Mouse (Mus musculus) midbrain, embryonic 13.5 days (tissue): ENCODE results near the gene Upk3b. TPM values are rescaled to one million over a fixed set of nuclear protein-coding genes. Genes with fewer than 3 reads are reported as not detected.

ENCODE experiments used
- ATAC-seq: fragments of 200-750 bp; cut with Nextera tagmentation; 2 replicates; pipeline ENCODE4 v1.8.0; 2017; ENCODE audit warnings: mild to moderate bottlenecking, moderate TSS enrichment, moderate library complexity
- H3K27ac ChIP-seq: fragments of 300-500 bp; sonication (generic); 2 replicates; pipeline ENCODE4 v1.5.1; 2015; ENCODE audit warnings: inconsistent platforms, mild to moderate bottlenecking, moderate library complexity
- H3K27me3 ChIP-seq: fragments of 300-500 bp; sonication (generic); 2 replicates; pipeline ENCODE4 v1.6.1; 2015; ENCODE audit warnings: mild to moderate bottlenecking, inconsistent platforms
- H3K36me3 ChIP-seq: fragments of 300-500 bp; sonication (generic); 2 replicates; pipeline ENCODE4 v1.6.1; 2015; ENCODE audit warnings: mild to moderate bottlenecking, inconsistent platforms
- H3K4me1 ChIP-seq: fragments of 300-500 bp; sonication (generic); replicated peaks from 2 replicates; pipeline ENCODE4 v1.6.1; 2015; ENCODE audit warnings: inconsistent platforms
- H3K4me2 ChIP-seq: fragments of 300-500 bp; sonication (generic); replicated peaks from 2 replicates; pipeline ENCODE4 v1.6.1; 2015; ENCODE audit warnings: moderate library complexity, mild to moderate bottlenecking, inconsistent platforms
- H3K4me3 ChIP-seq: fragments of 300-500 bp; sonication (generic); replicated peaks from 2 replicates; pipeline ENCODE4 v1.5.1; 2015; ENCODE audit warnings: mild to moderate bottlenecking, inconsistent platforms
- H3K9ac ChIP-seq: fragments of 300-500 bp; sonication (generic); replicated peaks from 2 replicates; pipeline ENCODE4 v1.6.1; 2015; ENCODE audit warnings: mild to moderate bottlenecking, inconsistent platforms
- H3K9me3 ChIP-seq: fragments of 300-500 bp; sonication (generic); 2 replicates; pipeline ENCODE4 v1.6.1; 2016; ENCODE audit warnings: mild to moderate bottlenecking, inconsistent platforms
- WGBS: fragments of 180-500 bp; shearing (Covaris S2); methylation state at CpG from one replicate; pipeline ENCODE4 v1.1.7; 2015; 5-methylcytosine and 5-hydroxymethylcytosine counted together
- polyA plus RNA-seq: library from polyadenylated mRNA; unstranded; fragments of >200 nt; fragmentation: Nextera tagmentation; extraction: Ambion mirVana; gene quantifications from 2 replicates; pipeline ENCODE4 v1.2.1, GENCODE M21; 2015

Gene Upk3b
- 0.05 TPM in 1 of 2 replicates, not detected in the other for polyA plus RNA-seq

- WGBS, result 83% methylated on average over 17 of the region's 17 CpGs
- Histone ChIP-seq H3K4me1 (no peaks in the 10 kb centered on the region), H3K9me3 (no peaks in the 10 kb centered on the region), H3K36me3 (no peaks in the 10 kb centered on the region), H3K27ac (no peak within 1 kb of the TSS), H3K4me3 (no peak within 1 kb of the TSS), H3K9ac (no peak within 1 kb of the TSS), H3K4me2 (no peak within 1 kb of the TSS), H3K27me3 (no peaks in the 10 kb centered on the region)
- no peak for ATAC-seq
Measured at GRCm38 (mm10) chr5:136038258-136039214, at the start of gene Upk3b. Upk3b (plus strand) TSS chr5:136038496.

GRCm38 (mm10) chr5:135990601-135991000 lies 47.7 kb upstream of the Upk3b start:
- ATAC-seq, result no peak
- Histone ChIP-seq H3K4me3 (no peak overlapping the region), H3K4me2 (no peak overlapping the region), H3K9ac (no peak overlapping the region), H3K9me3 (no peaks in the 10 kb centered on the region), H3K36me3 (no peaks in the 10 kb centered on the region), H3K27me3 (no peaks in the 10 kb centered on the region), H3K27ac (no peak overlapping the region), H3K4me1 (peaks cover 4% of the 10 kb centered on the region)
- WGBS, result 70% methylated on average over 5 of the region's 5 CpGs

GRCm38 (mm10) chr5:135993381-135993965 lies 44.8 kb upstream of the Upk3b start:
- Histone ChIP-seq H3K9me3 (no peaks in the 10 kb centered on the region), H3K4me1 (peaks cover 16% of the 10 kb centered on the region), H3K27me3 (no peaks in the 10 kb centered on the region), H3K27ac (no peak overlapping the region), H3K36me3 (peaks cover 22% of the 10 kb centered on the region), H3K4me3 (no peak overlapping the region), H3K9ac (no peak overlapping the region), H3K4me2 (no peak overlapping the region)
- no peak for ATAC-seq
- 59% methylated on average over 5 of the region's 5 CpGs for WGBS

- H3K9me3 ChIP-seq, result no peaks in the 10 kb centered on the region
- H3K4me3 ChIP-seq, result peak overlapping the region; percentile 84; the same call in 1 of the 2 replicates
- ATAC-seq, result peak; percentile 59
- no peak overlapping the region for H3K4me2 ChIP-seq
- H3K27ac ChIP-seq, result no peak overlapping the region
- H3K27me3 ChIP-seq, result no peaks in the 10 kb centered on the region
- 70% methylated on average over 8 of the region's 8 CpGs for WGBS
- no peak overlapping the region for H3K9ac ChIP-seq
- H3K4me1 ChIP-seq, result peaks cover 16% of the 10 kb centered on the region
- peaks cover 30% of the 10 kb centered on the region for H3K36me3 ChIP-seq
Measured at GRCm38 (mm10) chr5:135994335-135994724, 44.0 kb upstream of the Upk3b start.

GRCm38 (mm10) chr5:135994725-135995687 lies 43.3 kb upstream of the Upk3b start, which contains the start of gene Dtx2:
Dtx2 (plus strand) TSS chr5:135994800.
- H3K9ac ChIP-seq, result peak within 1 kb of the TSS; percentile 93
- H3K9me3 ChIP-seq, result no peaks in the 10 kb centered on the region
- H3K4me2 ChIP-seq, result peak within 1 kb of the TSS; percentile 79
- H3K27me3 ChIP-seq, result no peaks in the 10 kb centered on the region
- peak within 1 kb of the TSS; percentile 84 for H3K4me3 ChIP-seq
- H3K36me3 ChIP-seq, result peaks cover 37% of the 10 kb centered on the region
- H3K4me1 ChIP-seq, result peaks cover 16% of the 10 kb centered on the region
- 1% methylated on average over 47 of the region's 47 CpGs for WGBS
- ATAC-seq, result peak; percentile 95
- H3K27ac ChIP-seq, result peak within 1 kb of the TSS; percentile 85

GRCm38 (mm10) chr5:135996162-135996561 lies 42.1 kb upstream of the Upk3b start:
- Histone ChIP-seq H3K27ac (no peak overlapping the region), H3K27me3 (no peaks in the 10 kb centered on the region), H3K9ac (no peak overlapping the region; the same call in 1 of the 2 replicates), H3K4me2 (no peak overlapping the region), H3K4me3 (peak overlapping the region; percentile 84; the same call in 1 of the 2 replicates), H3K9me3 (no peaks in the 10 kb centered on the region), H3K4me1 (peaks cover 16% of the 10 kb centered on the region), H3K36me3 (peaks cover 39% of the 10 kb centered on the region)
- 91% methylated on average over 8 of the region's 8 CpGs for WGBS
- no peak for ATAC-seq

- Histone ChIP-seq H3K4me3 (no peak overlapping the region), H3K4me1 (peaks cover 14% of the 10 kb centered on the region), H3K9me3 (no peaks in the 10 kb centered on the region), H3K36me3 (peaks cover 52% of the 10 kb centered on the region), H3K4me2 (no peak overlapping the region), H3K27ac (no peak overlapping the region), H3K9ac (no peak overlapping the region), H3K27me3 (no peaks in the 10 kb centered on the region)
- WGBS, result 96% methylated on average over 6 of the region's 6 CpGs
- no peak for ATAC-seq
Measured at GRCm38 (mm10) chr5:136001222-136001621, 37.1 kb upstream of the Upk3b start.

- Histone ChIP-seq H3K36me3 (peaks cover 42% of the 10 kb centered on the region), H3K4me1 (0 out of 2 replicates have a peak, but pooled peaks cover 9% of the 10 kb centered on the region), H3K4me2 (no peak overlapping the region), H3K27ac (no peak overlapping the region), H3K9ac (0 out of 2 replicates have a peak overlapping the region, but pooled peaks have one; percentile 5), H3K27me3 (no peaks in the 10 kb centered on the region), H3K9me3 (no peaks in the 10 kb centered on the region), H3K4me3 (no peak overlapping the region)
- WGBS, result 89% methylated on average over 2 of the region's 2 CpGs
- no peak for ATAC-seq
Measured at GRCm38 (mm10) chr5:136002325-136002724, 36.0 kb upstream of the Upk3b start.

GRCm38 (mm10) chr5:136002751-136003151 lies 35.5 kb upstream of the Upk3b start:
- Histone ChIP-seq H3K27ac (no peak overlapping the region), H3K4me3 (no peak overlapping the region), H3K9me3 (no peaks in the 10 kb centered on the region), H3K4me2 (no peak overlapping the region), H3K9ac (0 out of 2 replicates have a peak overlapping the region, but pooled peaks have one; percentile 5), H3K36me3 (peaks cover 38% of the 10 kb centered on the region), H3K4me1 (0 out of 2 replicates have a peak, but pooled peaks cover 9% of the 10 kb centered on the region), H3K27me3 (no peaks in the 10 kb centered on the region)
- ATAC-seq, result no peak
- WGBS, result 26% methylated on average over 3 of the region's 3 CpGs

GRCm38 (mm10) chr5:136004537-136004936 lies 33.8 kb upstream of the Upk3b start:
- H3K27me3 ChIP-seq, result no peaks in the 10 kb centered on the region
- H3K9ac ChIP-seq, result no peak overlapping the region
- ATAC-seq, result no peak
- H3K4me2 ChIP-seq, result no peak overlapping the region
- H3K9me3 ChIP-seq, result no peaks in the 10 kb centered on the region
- H3K4me3 ChIP-seq, result no peak overlapping the region
- H3K36me3 ChIP-seq, result peaks cover 21% of the 10 kb centered on the region
- H3K27ac ChIP-seq, result no peak overlapping the region
- H3K4me1 ChIP-seq, result 0 out of 2 replicates have a peak, but pooled peaks cover 9% of the 10 kb centered on the region
- 84% methylated on average over 4 of the region's 4 CpGs for WGBS

GRCm38 (mm10) chr5:136007745-136008144 lies 30.6 kb upstream of the Upk3b start:
- Histone ChIP-seq H3K4me2 (no peak overlapping the region), H3K4me3 (no peak overlapping the region), H3K27me3 (no peaks in the 10 kb centered on the region), H3K4me1 (0 out of 2 replicates have a peak, but pooled peaks cover 3% of the 10 kb centered on the region), H3K27ac (no peak overlapping the region), H3K36me3 (peaks cover 33% of the 10 kb centered on the region), H3K9me3 (no peaks in the 10 kb centered on the region), H3K9ac (no peak overlapping the region)
- no peak for ATAC-seq
- 85% methylated on average over 7 of the region's 7 CpGs for WGBS
